Mouse (Mus musculus): ENCODE data around the gene Id4. TPM values are rescaled to one million over a fixed set of nuclear protein-coding genes. Genes with fewer than 3 reads are reported as not detected.

Id4 gene
- total and polyA plus RNA-seq, 3 experiments = 0.76 to 0.78 (median 0.77) TPM

- peak overlapping the region; percentile 82 for H3K4me3 ChIP-seq
- no peaks in the 10 kb centered on the region for H3K79me2 ChIP-seq (replicated peaks; ENCODE audit: control insufficient read depth, insufficient read depth, low read length)
- TF ChIP-seq CTCF (IDR thresholded peaks at IDR 0.05) (peak; percentile 14; the same call in 1 of the 2 replicates), EP300 (IDR thresholded peaks at IDR 0.05; ENCODE audit: insufficient read depth, low read depth, low read length) (no peak)
- intact Hi-C loops (cut with DNase I) = loop anchor here (1.0 kb wide), 1 partner anchor 33 kb away; no protein-coding TSS in a partner anchor
- peak; percentile 60 to 70 for DNase-seq
- 0 out of 2 replicates have a peak, but pooled peaks cover 3% of the 10 kb centered on the region for H3K27me3 ChIP-seq (ENCODE audit: control insufficient read depth, insufficient read depth, low read length)
- H3K27ac ChIP-seq = peak overlapping the region; percentile 72
- no peaks in the 10 kb centered on the region for H3K4me1 ChIP-seq (ENCODE audit: control insufficient read depth, insufficient read depth, low read length)
- peak overlapping the region; percentile 73 for H3K9ac ChIP-seq (ENCODE audit: low read depth, low read length)
- H3K36me3 ChIP-seq (ENCODE audit: control insufficient read depth, insufficient read depth, low read length) = no peaks in the 10 kb centered on the region
- under 1% methylated on average over 98 of the region's 98 CpGs for WGBS
Measured at GRCm38 (mm10) chr13:48261341-48262221, 553 bp downstream of the Id4 start.

- intact Hi-C loops (cut with DNase I) = no loop called here
- Histone ChIP-seq H3K4me1 (ENCODE audit: control insufficient read depth, insufficient read depth, low read length) (no peaks in the 10 kb centered on the region), H3K36me3 (ENCODE audit: control insufficient read depth, insufficient read depth, low read length) (no peaks in the 10 kb centered on the region), H3K9ac (ENCODE audit: low read depth, low read length) (peak overlapping the region; percentile 73), H3K79me2 (replicated peaks; ENCODE audit: control insufficient read depth, insufficient read depth, low read length) (no peaks in the 10 kb centered on the region), H3K4me3 (peak overlapping the region; percentile 82), H3K27ac (no peak overlapping the region), H3K27me3 (ENCODE audit: control insufficient read depth, insufficient read depth, low read length) (0 out of 2 replicates have a peak, but pooled peaks cover 3% of the 10 kb centered on the region)
- TF ChIP-seq POLR2A (IDR thresholded peaks at IDR 0.05; ENCODE audit: insufficient read depth, low read depth, low read length) (no peak), CTCF (IDR thresholded peaks at IDR 0.05) (no peak), EP300 (IDR thresholded peaks at IDR 0.05; ENCODE audit: insufficient read depth, low read depth, low read length) (no peak)
- DNase-seq = peak; percentile 10 to 23
- WGBS = 4% methylated on average over 25 of the region's 25 CpGs
Measured at GRCm38 (mm10) chr13:48262451-48262969, 1.5 kb downstream of the Id4 start.

DNA sequence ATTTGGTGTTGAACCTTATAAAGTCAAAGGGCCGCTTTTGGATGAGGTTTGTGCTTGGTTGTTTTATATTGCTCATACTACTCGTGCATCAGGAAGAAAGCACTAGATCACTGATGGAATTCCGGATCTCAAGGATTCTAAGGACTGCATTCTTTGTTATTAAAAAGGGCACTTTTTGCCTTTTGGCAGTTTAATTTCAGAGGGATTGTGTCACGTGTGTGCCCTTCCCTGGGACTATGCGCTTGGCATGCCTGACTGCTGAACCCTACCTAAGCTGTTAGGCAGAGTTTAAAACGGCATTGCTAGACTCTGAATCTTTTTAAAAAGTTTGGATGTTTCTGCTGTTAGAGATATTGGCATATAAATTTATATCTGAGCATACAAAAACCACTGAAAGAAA, 4.0 kb downstream of the Id4 start:
- WGBS = 87% methylated on average over 6 of the region's 6 CpGs
- no peaks in the 10 kb centered on the region for H3K4me1 ChIP-seq (ENCODE audit: control insufficient read depth, insufficient read depth, low read length)
- no peak for DNase-seq
- no peaks in the 10 kb centered on the region for H3K79me2 ChIP-seq (replicated peaks; ENCODE audit: control insufficient read depth, insufficient read depth, low read length)
- intact Hi-C loops (cut with DNase I) = no loop called here
- H3K9ac ChIP-seq (ENCODE audit: low read depth, low read length) = no peak overlapping the region
- H3K27me3 ChIP-seq (ENCODE audit: control insufficient read depth, insufficient read depth, low read length) = 0 out of 2 replicates have a peak, but pooled peaks cover 3% of the 10 kb centered on the region
- H3K36me3 ChIP-seq (ENCODE audit: control insufficient read depth, insufficient read depth, low read length) = no peaks in the 10 kb centered on the region
- no peak overlapping the region for H3K4me3 ChIP-seq
- H3K27ac ChIP-seq = no peak overlapping the region
- TF ChIP-seq CTCF (IDR thresholded peaks at IDR 0.05) (no peak), POLR2A (IDR thresholded peaks at IDR 0.05; ENCODE audit: insufficient read depth, low read depth, low read length) (no peak)

GRCm38 (mm10) chr13:48273451-48274069, 12.5 kb downstream of the Id4 start:
- Histone ChIP-seq H3K4me1 (ENCODE audit: control insufficient read depth, insufficient read depth, low read length) (no peaks in the 10 kb centered on the region; the same call in 1 of the 2 replicates), H3K36me3 (ENCODE audit: control insufficient read depth, insufficient read depth, low read length) (no peaks in the 10 kb centered on the region), H3K4me3 (0 out of 2 replicates have a peak overlapping the region, but pooled peaks have one; percentile 18), H3K79me2 (replicated peaks; ENCODE audit: control insufficient read depth, insufficient read depth, low read length) (no peaks in the 10 kb centered on the region), H3K27ac (no peak overlapping the region), H3K27me3 (ENCODE audit: control insufficient read depth, insufficient read depth, low read length) (no peaks in the 10 kb centered on the region), H3K9ac (ENCODE audit: low read depth, low read length) (no peak overlapping the region)
- 6% methylated on average over 15 of the region's 15 CpGs for WGBS
- peak; percentile 23 to 50 for DNase-seq
- TF ChIP-seq CTCF (IDR thresholded peaks at IDR 0.05) (peak; percentile 91), POLR2A (IDR thresholded peaks at IDR 0.05; ENCODE audit: insufficient read depth, low read depth, low read length) (no peak), EP300 (IDR thresholded peaks at IDR 0.05; ENCODE audit: insufficient read depth, low read depth, low read length) (0 out of 2 replicates have a peak, but pooled peaks have one; percentile 52)
- intact Hi-C loops (cut with DNase I) = loop anchor here (1.0 to 5.0 kb wide), 4 partner anchors 36 to 925 kb away; no protein-coding TSS in a partner anchor

GRCm38 (mm10) chr13:48274107-48274506, 13.1 kb downstream of the Id4 start:
- Histone ChIP-seq H3K27ac (no peak overlapping the region), H3K4me1 (ENCODE audit: control insufficient read depth, insufficient read depth, low read length) (no peaks in the 10 kb centered on the region; the same call in 1 of the 2 replicates), H3K36me3 (ENCODE audit: control insufficient read depth, insufficient read depth, low read length) (no peaks in the 10 kb centered on the region), H3K79me2 (replicated peaks; ENCODE audit: control insufficient read depth, insufficient read depth, low read length) (no peaks in the 10 kb centered on the region), H3K4me3 (no peak overlapping the region), H3K9ac (ENCODE audit: low read depth, low read length) (no peak overlapping the region), H3K27me3 (ENCODE audit: control insufficient read depth, insufficient read depth, low read length) (no peaks in the 10 kb centered on the region)
- 72% methylated on average over 1 of the region's 1 CpGs for WGBS
- no peak for DNase-seq
- TF ChIP-seq POLR2A (IDR thresholded peaks at IDR 0.05; ENCODE audit: insufficient read depth, low read depth, low read length) = no peak
- no peak for TF ChIP-seq CTCF (IDR thresholded peaks at IDR 0.05)
- no peak for TF ChIP-seq EP300 (IDR thresholded peaks at IDR 0.05; ENCODE audit: insufficient read depth, low read depth, low read length)
- intact Hi-C loops (cut with DNase I) = loop anchor here (5.0 kb wide), 2 partner anchors 37 to 437 kb away; no protein-coding TSS in a partner anchor
